Comparison of ENCODE assay signal across 8 mouse cellular contexts in genomic region chr6:30735728-30736371, GRCm38 (mm10). TPM values are rescaled to one million over a fixed set of nuclear protein-coding genes. Genes with fewer than 3 reads are reported as not detected.
DNase-seq lines count a peak whose midpoint lies in the region; ATAC-seq and TF ChIP-seq lines count a peak whose summit lies in the region.

No protein-coding gene starts in this region.

- no peak for TF ChIP-seq POLR2A in olfactory bulb, adult 2 months (IDR thresholded peaks at IDR 0.05; ENCODE audit: insufficient read depth, low read depth, low read length)

- no peak for ATAC-seq in kidney, postnatal 0 days (replicated peaks; ENCODE audit: low FRiP score, low read depth)
- ATAC-seq in forebrain, embryonic 13.5 days, result no peak

- H3K9me3 ChIP-seq in kidney, postnatal 0 days (replicated peaks; ENCODE audit: low read length), result peaks cover 24% of the 10 kb centered on the region
- H3K9me3 ChIP-seq in forebrain, embryonic 13.5 days (replicated peaks), result peaks cover 41% of the 10 kb centered on the region

- H3K4me3 ChIP-seq in kidney, postnatal 0 days (replicated peaks; ENCODE audit: low read depth, low read length), result 0 out of 2 replicates have a peak overlapping the region, but pooled peaks have one; percentile 9
- H3K4me3 ChIP-seq in forebrain, embryonic 13.5 days, result peak overlapping the region; percentile 27
- H3K4me3 ChIP-seq in olfactory bulb, adult 2 months (ENCODE audit: insufficient read depth, low read depth, low read length), result no peak overlapping the region

- H3K9ac ChIP-seq in kidney, postnatal 0 days (ENCODE audit: low read depth, low read length), result peak overlapping the region; percentile 45
- H3K9ac ChIP-seq in forebrain, embryonic 13.5 days, result peak overlapping the region; percentile 55

- peak overlapping the region; percentile 81 for H3K27ac ChIP-seq in kidney, postnatal 0 days
- H3K27ac ChIP-seq in forebrain, embryonic 13.5 days, result peak overlapping the region; percentile 82
- peak overlapping the region; percentile 25; the same call in 1 of the 2 replicates for H3K27ac ChIP-seq in olfactory bulb, adult 2 months (ENCODE audit: insufficient read depth, low read depth, low read length)

- 53% methylated on average over 15 of the region's 15 CpGs for WGBS in kidney, postnatal 0 days
- 49% methylated on average over 15 of the region's 15 CpGs for WGBS in forebrain, embryonic 13.5 days
- 69% methylated on average over 15 of the region's 15 CpGs for WGBS in olfactory bulb, adult 2 months

- no peak for DNase-seq in kidney, postnatal 0 days (ENCODE audit: low spot score)
- DNase-seq in kidney, adult 11 months, result no peak
- DNase-seq in kidney, postnatal 14 days, result peak; percentile 18
- no peak for DNase-seq in adipocyte (ENCODE audit: low spot score)
- DNase-seq in cerebellum, adult 11 months, result no peak
- no peak for DNase-seq in layer of hippocampus, adult 9-11 months

- 0 out of 2 replicates have a peak, but pooled peaks cover 4% of the 10 kb centered on the region for H3K4me1 ChIP-seq in kidney, postnatal 0 days (replicated peaks; ENCODE audit: insufficient read depth, low read length)
- peaks cover 29% of the 10 kb centered on the region for H3K4me1 ChIP-seq in forebrain, embryonic 13.5 days
- H3K4me1 ChIP-seq in olfactory bulb, adult 2 months (ENCODE audit: control insufficient read depth, insufficient read depth, low read length), result peaks cover 2% of the 10 kb centered on the region; the same call in 1 of the 2 replicates

- H3K4me2 ChIP-seq in kidney, postnatal 0 days (ENCODE audit: low read length), result peak overlapping the region; percentile 63
- H3K4me2 ChIP-seq in forebrain, embryonic 13.5 days, result peak overlapping the region; percentile 60

- H3K36me3 ChIP-seq in kidney, postnatal 0 days (ENCODE audit: insufficient read depth, low read length), result no peaks in the 10 kb centered on the region
- H3K36me3 ChIP-seq in forebrain, embryonic 13.5 days (ENCODE audit: poor library complexity, severe bottlenecking), result peaks cover 4% of the 10 kb centered on the region; the same call in 1 of the 2 replicates

- H3K27me3 ChIP-seq in kidney, postnatal 0 days (ENCODE audit: insufficient read depth, low read length), result no peaks in the 10 kb centered on the region
- H3K27me3 ChIP-seq in forebrain, embryonic 13.5 days, result no peaks in the 10 kb centered on the region

- no peak for TF ChIP-seq CTCF in kidney, postnatal 0 days (IDR thresholded peaks at IDR 0.05; ENCODE audit: low read depth)
- TF ChIP-seq CTCF in olfactory bulb, adult 2 months (IDR thresholded peaks at IDR 0.05; ENCODE audit: insufficient read depth, low read depth, low read length), result no peak

RNA-seq across cellular contexts. Expression of gene Mest, which starts 12.5 kb away (rescaled TPM):
- 1,049 and 1,099 TPM in 2 replicates for polyA plus RNA-seq in kidney, postnatal 0 days (2015; fragmentation: Nextera tagmentation; extraction: Ambion mirVana)
- 443 and 547 TPM in 2 replicates for polyA plus RNA-seq in forebrain, embryonic 13.5 days (2015; fragmentation: Nextera tagmentation; extraction: Ambion mirVana)
- polyA plus RNA-seq in olfactory bulb, adult 2 months (2012; ENCODE audit: insufficient read depth, insufficient read length, low replicate concordance, missing spikeins), result not detected in 2 replicates

RNA-seq across cellular contexts. Expression of gene Cep41, which starts 42.3 kb away (rescaled TPM):
- polyA plus RNA-seq in kidney, postnatal 0 days (2015; fragmentation: Nextera tagmentation; extraction: Ambion mirVana), result 11.9 and 12.1 TPM in 2 replicates
- 19.5 and 19.6 TPM in 2 replicates for polyA plus RNA-seq in forebrain, embryonic 13.5 days (2015; fragmentation: Nextera tagmentation; extraction: Ambion mirVana)
- polyA plus RNA-seq in olfactory bulb, adult 2 months (2012; ENCODE audit: insufficient read depth, insufficient read length, low replicate concordance, missing spikeins), result not detected in 2 replicates

Comparison
In these comparisons a context has a peak if more than half of its experiments do, and no peak if none do; other contexts are left out.
1. H3K27ac ChIP-seq: peak in every context shown above with its lines; median percentile 82 in forebrain, embryonic 13.5 days; 81 in kidney, postnatal 0 days; 25 in olfactory bulb, adult 2 months.
2. RNA of gene Mest, which starts 12.5 kb away (polyA plus RNA-seq): 1,049 to 1,099 TPM in kidney, postnatal 0 days and 443 to 547 TPM in forebrain, embryonic 13.5 days; not detected in olfactory bulb, adult 2 months; every median in the first group is over 100 times any median in the second.